Mouse (Mus musculus) liver, postnatal 0 days (tissue): ENCODE measurements around the gene Pstpip1.

Experiments used
- CTCF ChIP-seq: sonication (generic); IDR thresholded peaks from 2 replicates; pipeline ENCODE4 v1.5.1; 2016; ENCODE audit warnings: antibody characterized with exemption, low read depth
- EP300 ChIP-seq: IDR thresholded peaks from 2 replicates; pipeline ENCODE4 v1.6.1; 2016; ENCODE audit warnings: antibody characterized with exemption, low read depth, mild to moderate bottlenecking

DNA sequence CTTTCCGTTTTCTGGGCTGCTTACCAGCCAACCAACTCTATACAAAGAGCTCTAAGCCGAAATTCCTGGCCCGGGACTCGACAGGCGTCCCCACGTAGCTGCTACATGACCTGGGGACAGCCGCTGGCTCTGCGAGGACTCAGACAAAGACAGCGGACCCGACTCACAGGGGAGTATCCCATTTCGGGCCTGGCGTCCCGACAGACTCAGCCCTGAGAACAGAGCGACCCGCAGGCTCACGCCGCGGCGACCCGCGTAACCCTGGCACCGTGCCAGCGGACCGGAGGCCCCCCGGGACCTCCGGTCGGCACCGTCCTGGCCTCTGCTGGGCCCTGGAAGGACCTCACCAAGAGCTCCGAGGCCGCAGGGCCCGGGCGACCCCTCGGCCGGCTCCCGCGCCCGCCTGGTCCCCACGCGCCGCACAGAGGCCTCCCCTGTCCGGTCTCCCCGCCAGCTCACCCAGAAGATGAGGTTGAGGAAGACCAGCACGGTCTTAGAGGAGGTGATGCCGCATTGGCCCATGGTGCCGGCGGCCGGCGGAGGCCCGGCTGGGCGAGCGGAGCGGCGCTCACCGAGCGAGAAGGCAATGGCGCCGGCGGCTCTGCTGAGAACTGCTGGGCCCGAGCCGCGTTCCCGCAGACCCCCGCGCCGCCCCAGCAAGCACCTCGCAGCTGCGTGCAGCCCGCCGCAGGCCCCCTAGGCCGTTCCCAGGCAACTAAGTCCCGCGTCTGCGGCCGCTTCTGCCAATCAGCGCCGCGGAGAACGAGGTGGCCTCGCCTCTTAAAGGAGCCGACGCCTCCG, 70.8 kb downstream of the Pstpip1 start:
- TF ChIP-seq EP300 (no peak), CTCF (no peak)
